Mouse (Mus musculus) hindbrain, embryonic 13.5 days (tissue): Measurements from ENCODE around the gene F7. TPM values are rescaled to one million over a fixed set of nuclear protein-coding genes. Genes with fewer than 3 reads are reported as not detected.
A peak's percentile ranks its signal among the peaks of the same experiment; 100 is the strongest.

Experiments
- ATAC-seq: fragments of 200-750 bp; cut with Nextera tagmentation; 2 replicates; pipeline ENCODE4 v1.8.0; 2017; ENCODE audit warnings: moderate TSS enrichment; ENCODE audit not compliant: low FRiP score
- H3K27ac ChIP-seq: fragments of 300-500 bp; sonication (generic); 2 replicates; pipeline ENCODE4 v1.5.1; 2015; ENCODE audit warnings: inconsistent platforms, mild to moderate bottlenecking, moderate library complexity
- H3K27me3 ChIP-seq: fragments of 300-500 bp; sonication (generic); 2 replicates; pipeline ENCODE4 v1.6.1; 2015; ENCODE audit warnings: mild to moderate bottlenecking, inconsistent platforms
- H3K36me3 ChIP-seq: fragments of 300-500 bp; sonication (generic); 2 replicates; pipeline ENCODE4 v1.6.1; 2015; ENCODE audit warnings: mild to moderate bottlenecking, inconsistent platforms
- H3K4me1 ChIP-seq: fragments of 300-500 bp; sonication (generic); replicated peaks from 2 replicates; pipeline ENCODE4 v1.6.1; 2015; ENCODE audit warnings: inconsistent platforms
- H3K4me2 ChIP-seq: fragments of 300-500 bp; sonication (generic); 2 replicates; pipeline ENCODE4 v1.6.1; 2015; ENCODE audit warnings: inconsistent platforms, mild to moderate bottlenecking, moderate library complexity
- H3K4me3 ChIP-seq: fragments of 300-500 bp; sonication (generic); 2 replicates; pipeline ENCODE4 v1.5.1; 2015; ENCODE audit warnings: mild to moderate bottlenecking, inconsistent platforms
- H3K9ac ChIP-seq: fragments of 300-500 bp; sonication (generic); 2 replicates; pipeline ENCODE4 v1.6.1; 2015; ENCODE audit warnings: mild to moderate bottlenecking, inconsistent platforms
- H3K9me3 ChIP-seq: fragments of 300-500 bp; sonication (generic); 2 replicates; pipeline ENCODE4 v1.6.1; 2016; ENCODE audit warnings: inconsistent platforms
- WGBS: fragments of 180-500 bp; shearing (Covaris S2); methylation state at CpG from one replicate; pipeline ENCODE4 v1.1.7; 2015; 5-methylcytosine and 5-hydroxymethylcytosine counted together
- polyA plus RNA-seq: library from polyadenylated mRNA; unstranded; fragments of >200 nt; fragmentation: Nextera tagmentation; extraction: Ambion mirVana; gene quantifications from 2 replicates; pipeline ENCODE4 v1.2.1, GENCODE M21; 2015

Gene F7
- polyA plus RNA-seq, result 0.13 TPM in 1 of 2 replicates, not detected in the other

DNA sequence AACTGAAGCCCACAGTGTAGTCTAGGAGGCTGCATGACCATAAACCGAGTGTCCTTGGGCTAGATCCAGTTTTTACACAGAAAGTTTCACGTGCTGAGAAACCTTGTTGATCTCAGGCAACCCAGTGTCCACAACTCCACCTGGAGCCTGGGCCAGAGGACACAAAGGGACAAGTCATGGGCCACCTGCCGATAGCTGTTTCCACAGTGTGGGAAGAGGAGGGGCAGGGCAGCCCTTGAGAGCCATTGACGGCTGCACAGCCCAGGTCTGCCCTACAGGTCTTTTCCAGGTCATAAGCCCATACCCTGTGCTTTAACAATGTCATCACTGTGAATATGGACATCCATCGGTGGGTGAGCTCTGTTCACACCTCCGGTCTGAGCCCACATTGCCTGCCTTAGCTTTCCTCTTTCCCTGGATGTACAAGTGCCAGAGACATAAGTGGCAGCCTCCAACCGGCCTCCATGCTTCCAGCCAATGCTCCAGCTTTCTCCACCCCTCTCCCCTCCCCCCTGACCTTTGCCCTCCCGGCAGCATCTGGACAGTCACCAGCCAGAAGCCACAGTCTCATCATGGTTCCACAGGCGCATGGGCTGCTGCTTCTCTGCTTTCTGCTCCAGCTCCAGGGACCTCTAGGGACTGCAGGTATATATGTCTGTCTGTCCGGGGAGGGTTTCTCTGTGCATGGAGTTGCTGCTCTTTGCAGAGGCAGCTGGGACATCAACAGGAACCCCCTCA lies at the start of gene F7:
Gene F7, plus strand, starts transcription at position 548 of the 738 bp plus-strand sequence.
- 67% methylated on average over 10 of the region's 10 CpGs for WGBS
- peaks cover 5% of the 10 kb centered on the region for H3K36me3 ChIP-seq
- ATAC-seq, result no peak
- H3K9me3 ChIP-seq, result no peaks in the 10 kb centered on the region
- H3K4me1 ChIP-seq, result no peaks in the 10 kb centered on the region
- H3K9ac ChIP-seq, result no peak within 1 kb of the TSS
- H3K4me3 ChIP-seq, result no peak within 1 kb of the TSS
- no peak within 1 kb of the TSS; the same call in 1 of the 2 replicates for H3K27ac ChIP-seq
- H3K4me2 ChIP-seq, result no peak within 1 kb of the TSS
- no peaks in the 10 kb centered on the region for H3K27me3 ChIP-seq

GRCm38 (mm10) chr8:12976290-12976689 lies 49.5 kb upstream of the F7 start:
- Histone ChIP-seq H3K4me2 (no peak overlapping the region), H3K36me3 (peaks cover 87% of the 10 kb centered on the region), H3K9me3 (no peaks in the 10 kb centered on the region; the same call in 1 of the 2 replicates), H3K27ac (no peak overlapping the region), H3K4me3 (no peak overlapping the region), H3K9ac (no peak overlapping the region), H3K27me3 (no peaks in the 10 kb centered on the region), H3K4me1 (peaks cover 10% of the 10 kb centered on the region; the same call in 1 of the 2 replicates)
- no peak for ATAC-seq
- 84% methylated on average over 11 of the region's 11 CpGs for WGBS

DNA sequence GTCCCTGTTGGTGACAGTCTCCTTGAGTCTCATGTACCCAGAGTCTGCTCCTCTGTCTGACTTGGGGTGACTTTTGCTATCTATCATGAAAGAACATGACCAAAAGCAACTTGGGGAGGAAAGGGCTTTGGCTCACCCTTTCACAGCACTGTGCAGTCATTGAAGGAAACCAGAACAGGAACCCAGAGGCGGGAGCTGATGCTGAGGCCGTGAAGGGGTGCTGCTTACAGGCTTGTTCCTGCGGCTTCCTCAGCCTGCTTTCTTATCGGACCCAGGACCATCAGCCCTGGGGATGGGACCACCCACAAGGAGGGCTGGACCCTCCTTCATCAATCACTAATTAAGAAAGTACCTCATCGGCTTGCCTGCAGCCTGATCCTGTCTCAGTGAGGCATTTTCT lies 49.1 kb upstream of the F7 start:
- no peaks in the 10 kb centered on the region for H3K27me3 ChIP-seq
- H3K36me3 ChIP-seq, result peaks cover 91% of the 10 kb centered on the region
- H3K4me2 ChIP-seq, result no peak overlapping the region
- H3K4me1 ChIP-seq, result peaks cover 5% of the 10 kb centered on the region; the same call in 1 of the 2 replicates
- no peak overlapping the region for H3K9ac ChIP-seq
- no peak overlapping the region for H3K27ac ChIP-seq
- WGBS, result 51% methylated on average over 5 of the region's 5 CpGs
- no peak for ATAC-seq
- H3K9me3 ChIP-seq, result no peaks in the 10 kb centered on the region; the same call in 1 of the 2 replicates
- H3K4me3 ChIP-seq, result no peak overlapping the region

DNA sequence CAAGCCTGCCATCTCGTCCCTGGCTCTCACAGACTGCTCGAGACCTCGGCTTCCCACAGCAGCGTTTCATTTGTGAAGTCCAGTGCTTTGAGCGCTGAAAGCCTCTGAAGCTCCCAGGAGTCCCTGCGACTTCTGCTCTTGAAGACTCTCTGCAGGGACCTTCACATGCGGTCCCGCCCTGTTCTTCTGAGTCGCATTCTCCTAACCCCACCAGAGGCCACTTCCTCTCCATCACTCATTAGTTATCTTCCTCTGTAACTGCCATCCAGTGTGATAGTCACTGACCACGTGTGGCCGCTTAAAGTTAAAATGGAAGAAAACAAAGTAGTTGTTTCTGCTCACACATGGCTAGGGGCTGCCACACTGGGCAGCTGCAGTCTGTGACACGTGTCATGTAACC lies 48.5 kb upstream of the F7 start:
- Histone ChIP-seq H3K4me3 (no peak overlapping the region), H3K4me1 (0 out of 2 replicates have a peak, but pooled peaks cover under 1% of the 10 kb centered on the region), H3K9ac (no peak overlapping the region), H3K36me3 (peaks cover 97% of the 10 kb centered on the region), H3K9me3 (no peaks in the 10 kb centered on the region; the same call in none of the 2 replicates), H3K27ac (no peak overlapping the region), H3K4me2 (no peak overlapping the region), H3K27me3 (no peaks in the 10 kb centered on the region)
- ATAC-seq, result no peak
- 77% methylated on average over 12 of the region's 12 CpGs for WGBS

DNA sequence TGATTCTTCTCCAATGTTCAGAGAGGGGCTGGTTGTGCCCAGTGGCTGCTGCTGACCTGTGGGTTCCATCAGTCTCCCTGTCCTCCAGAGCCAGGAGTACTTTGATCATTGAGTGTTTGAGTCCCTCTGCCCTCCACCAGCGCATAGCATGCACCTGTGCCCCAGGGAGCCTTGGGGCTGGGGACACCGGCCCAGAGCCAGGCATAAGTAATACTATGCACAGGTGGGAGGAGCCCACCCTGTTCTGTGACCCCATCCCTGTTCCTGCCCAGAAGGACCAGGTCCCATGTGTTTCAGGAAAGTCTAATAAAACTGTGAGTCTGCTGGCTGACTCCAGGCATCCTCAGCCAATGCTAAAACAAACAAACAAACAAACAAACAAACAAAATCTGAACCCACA lies 47.5 kb upstream of the F7 start:
- WGBS, result 66% methylated on average over 2 of the region's 2 CpGs
- Histone ChIP-seq H3K27ac (no peak overlapping the region), H3K4me3 (no peak overlapping the region), H3K36me3 (peaks cover 98% of the 10 kb centered on the region), H3K4me2 (no peak overlapping the region), H3K4me1 (no peaks in the 10 kb centered on the region), H3K9ac (no peak overlapping the region), H3K27me3 (no peaks in the 10 kb centered on the region), H3K9me3 (no peaks in the 10 kb centered on the region; the same call in none of the 2 replicates)
- no peak for ATAC-seq

DNA sequence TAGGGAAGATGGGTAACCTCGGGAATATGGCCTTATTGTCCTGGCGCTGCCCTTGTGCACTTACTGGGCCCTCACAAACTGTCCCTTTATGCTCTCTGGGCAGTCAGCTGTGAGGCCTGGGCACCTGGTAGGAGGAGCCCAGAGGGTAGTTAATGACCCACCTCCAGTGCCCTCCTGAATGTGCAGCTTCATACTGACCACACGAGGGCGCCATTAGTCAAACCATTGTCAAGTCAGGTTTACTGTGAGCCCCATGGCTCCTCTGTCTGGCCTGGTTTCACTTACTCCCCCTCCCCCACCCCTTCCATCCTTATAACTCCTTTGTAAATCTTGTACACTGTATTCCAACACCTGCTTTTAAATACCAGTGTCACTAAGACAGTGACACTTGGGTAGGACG lies 47.1 kb upstream of the F7 start:
- H3K4me1 ChIP-seq, result no peaks in the 10 kb centered on the region
- WGBS, result 26% methylated on average over 5 of the region's 5 CpGs
- no peaks in the 10 kb centered on the region for H3K27me3 ChIP-seq
- H3K4me3 ChIP-seq, result no peak overlapping the region
- H3K4me2 ChIP-seq, result no peak overlapping the region
- peak; percentile 40; the same call in 1 of the 2 replicates for ATAC-seq
- H3K36me3 ChIP-seq, result peaks cover 97% of the 10 kb centered on the region
- H3K27ac ChIP-seq, result no peak overlapping the region
- H3K9me3 ChIP-seq, result no peaks in the 10 kb centered on the region; the same call in none of the 2 replicates
- H3K9ac ChIP-seq, result no peak overlapping the region

DNA sequence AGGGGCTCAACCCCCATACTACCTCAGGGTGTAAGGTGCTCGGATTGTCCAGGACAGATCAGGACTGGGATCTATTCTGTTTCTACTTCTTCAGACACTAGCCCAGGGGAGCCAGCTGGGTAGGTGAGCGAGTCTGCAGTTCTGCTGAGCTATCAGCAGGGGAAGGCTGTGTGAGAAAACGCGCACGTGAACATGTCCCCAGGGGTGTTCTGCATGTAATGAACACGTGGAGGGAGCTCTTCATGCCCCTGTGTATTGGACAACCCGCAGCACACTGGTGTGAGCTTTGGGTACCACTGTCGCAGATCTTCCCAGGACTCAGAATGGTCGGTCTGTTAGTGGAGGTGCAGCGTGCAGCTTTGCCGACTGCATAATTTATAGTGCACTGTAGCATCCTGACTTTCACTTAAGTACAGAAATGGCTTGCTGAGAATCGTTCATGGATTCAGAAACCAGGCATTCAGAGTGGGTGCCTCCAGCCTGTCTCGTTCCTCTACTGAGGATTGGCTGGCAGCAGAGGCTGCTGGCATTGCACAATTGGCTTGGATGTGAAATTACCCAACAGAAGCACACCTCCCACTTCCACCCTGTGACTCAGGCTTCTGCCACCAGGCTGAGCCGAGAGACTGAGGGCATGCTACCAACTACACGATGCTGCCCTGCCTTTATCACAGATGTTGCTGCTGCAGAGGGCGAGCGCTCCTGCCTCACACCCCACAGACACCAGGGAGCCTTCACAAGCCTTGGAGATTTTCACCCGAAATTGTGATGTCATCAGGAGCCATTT lies 42.0 kb upstream of the F7 start:
- ATAC-seq, result no peak
- H3K4me1 ChIP-seq, result no peaks in the 10 kb centered on the region
- H3K36me3 ChIP-seq, result peaks cover 94% of the 10 kb centered on the region
- H3K27ac ChIP-seq, result no peak overlapping the region
- no peaks in the 10 kb centered on the region; the same call in none of the 2 replicates for H3K9me3 ChIP-seq
- no peak overlapping the region for H3K4me3 ChIP-seq
- no peak overlapping the region for H3K4me2 ChIP-seq
- H3K9ac ChIP-seq, result no peak overlapping the region
- 80% methylated on average over 18 of the region's 18 CpGs for WGBS
- no peaks in the 10 kb centered on the region for H3K27me3 ChIP-seq

DNA sequence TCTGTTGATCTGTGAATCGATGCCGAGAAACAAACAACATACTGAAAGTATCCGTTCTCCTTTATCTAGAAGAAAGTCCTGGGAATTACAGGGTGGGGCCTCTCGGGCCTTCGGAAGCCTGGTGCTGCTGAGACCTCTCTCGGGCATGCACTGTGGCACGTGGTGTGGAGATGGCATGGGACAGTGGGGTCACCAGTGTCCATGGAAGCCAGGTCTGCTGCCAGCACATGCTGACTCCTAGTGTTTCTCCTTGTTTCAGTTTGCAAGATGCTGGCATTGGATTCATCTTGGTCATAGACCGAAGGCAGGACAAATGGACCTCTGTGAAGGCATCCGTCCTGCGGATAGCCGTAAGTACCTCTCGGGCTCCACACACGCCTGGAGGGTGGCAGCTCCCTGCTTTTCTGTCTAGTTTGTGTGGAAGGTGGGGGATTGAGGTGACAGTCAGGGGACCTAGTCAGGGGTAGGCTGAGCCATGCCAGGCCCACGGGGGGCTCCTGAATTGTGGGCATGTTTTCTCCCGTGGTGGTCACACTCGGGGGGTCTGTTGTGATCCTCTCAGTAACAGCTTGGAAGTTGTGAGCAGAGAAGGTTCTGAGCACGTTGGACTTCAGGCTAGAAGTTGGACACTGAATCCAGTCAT lies 41.1 kb upstream of the F7 start:
- H3K36me3 ChIP-seq, result peaks cover 93% of the 10 kb centered on the region
- no peaks in the 10 kb centered on the region for H3K4me1 ChIP-seq
- no peak overlapping the region for H3K4me3 ChIP-seq
- H3K9ac ChIP-seq, result no peak overlapping the region
- no peak for ATAC-seq
- H3K27ac ChIP-seq, result no peak overlapping the region
- H3K4me2 ChIP-seq, result no peak overlapping the region
- no peaks in the 10 kb centered on the region; the same call in none of the 2 replicates for H3K9me3 ChIP-seq
- WGBS, result 91% methylated on average over 17 of the region's 17 CpGs
- no peaks in the 10 kb centered on the region for H3K27me3 ChIP-seq

DNA sequence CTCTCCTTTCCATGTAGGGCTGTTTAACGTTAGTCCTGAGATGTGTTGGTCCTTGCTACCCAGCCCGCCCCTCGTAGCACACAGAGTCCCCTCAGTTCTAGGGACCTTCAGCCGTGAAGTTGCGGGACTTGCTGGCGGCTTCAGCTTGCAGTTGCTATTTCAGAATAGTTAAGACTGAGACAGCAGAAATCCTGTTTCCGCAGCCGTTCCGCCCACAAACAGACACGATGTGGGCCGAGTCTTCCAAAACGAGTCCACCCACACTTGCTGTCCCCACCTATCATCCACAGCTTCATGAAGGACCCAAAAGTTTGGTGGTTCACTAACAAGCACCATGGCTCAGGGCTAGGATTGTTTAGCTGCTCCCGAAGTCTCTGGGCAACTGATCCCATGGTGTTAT lies 40.6 kb upstream of the F7 start:
- no peaks in the 10 kb centered on the region; the same call in none of the 2 replicates for H3K9me3 ChIP-seq
- ATAC-seq, result no peak
- H3K36me3 ChIP-seq, result peaks cover 92% of the 10 kb centered on the region

DNA sequence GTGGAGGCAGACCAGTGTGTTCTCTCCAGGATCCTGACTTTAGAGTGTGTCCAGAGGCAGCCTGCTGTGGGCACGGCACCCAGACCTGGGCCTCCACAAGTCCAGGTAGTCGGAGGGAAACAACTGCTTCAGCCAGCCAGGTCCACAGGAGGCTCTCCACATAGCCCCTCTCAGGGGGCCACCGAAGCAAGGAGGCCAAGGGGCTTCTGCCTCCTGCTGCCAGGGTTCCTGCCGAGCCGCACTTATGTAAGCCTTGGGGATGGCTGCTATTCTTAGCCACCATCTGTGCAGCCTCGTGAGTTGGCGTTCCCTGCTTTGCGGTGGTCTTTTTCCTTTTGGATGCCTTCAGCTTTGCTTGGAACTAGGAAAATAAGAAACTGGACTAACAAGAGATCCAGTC lies 38.3 kb upstream of the F7 start:
- no peak overlapping the region for H3K4me2 ChIP-seq
- no peaks in the 10 kb centered on the region for H3K4me1 ChIP-seq
- 82% methylated on average over 8 of the region's 8 CpGs for WGBS
- no peaks in the 10 kb centered on the region for H3K9me3 ChIP-seq
- peaks cover 88% of the 10 kb centered on the region for H3K36me3 ChIP-seq
- H3K9ac ChIP-seq, result no peak overlapping the region
- no peak overlapping the region for H3K4me3 ChIP-seq
- H3K27me3 ChIP-seq, result no peaks in the 10 kb centered on the region
- ATAC-seq, result no peak
- H3K27ac ChIP-seq, result no peak overlapping the region

More for the DNA sequence above, 40.6 kb upstream of the F7 start:
- WGBS, result 93% methylated on average over 13 of the region's 13 CpGs
- Histone ChIP-seq H3K9ac (no peak overlapping the region), H3K4me2 (no peak overlapping the region), H3K4me1 (no peaks in the 10 kb centered on the region), H3K27me3 (no peaks in the 10 kb centered on the region), H3K27ac (no peak overlapping the region), H3K4me3 (no peak overlapping the region)

DNA sequence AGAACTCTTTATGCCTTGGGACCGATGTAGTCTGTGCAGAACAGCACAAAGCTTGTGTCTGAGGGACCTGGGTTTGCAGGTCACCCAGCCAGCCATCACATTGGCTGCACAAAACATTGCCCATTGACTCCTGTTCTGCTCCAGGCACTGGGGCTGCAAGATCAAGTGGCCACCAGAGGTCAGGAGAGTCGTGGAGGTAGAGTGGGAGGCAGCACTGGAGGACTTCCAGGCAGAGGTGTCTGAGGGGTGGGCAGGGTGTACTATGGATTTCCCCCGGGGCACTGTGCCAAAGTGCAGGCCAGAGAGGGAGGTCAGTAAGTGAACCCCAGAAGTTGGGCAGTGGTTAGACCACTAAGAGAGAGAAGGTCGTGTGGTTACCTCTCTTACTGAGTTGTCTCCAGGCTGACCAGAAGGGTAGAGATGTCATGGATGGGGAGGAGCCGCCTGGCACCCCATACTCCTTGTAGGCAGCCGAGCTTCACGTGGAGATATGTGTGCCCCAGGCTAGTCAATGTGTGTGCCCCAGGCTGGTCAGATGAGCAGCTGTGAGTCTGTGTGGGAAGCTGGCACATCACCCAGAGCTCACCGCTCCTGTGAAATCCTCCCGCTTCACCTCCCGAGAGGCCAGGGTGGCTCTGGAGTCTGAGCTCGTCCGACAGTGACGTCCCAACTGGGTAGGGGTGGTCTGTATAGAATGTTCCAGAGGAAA lies 37.0 kb upstream of the F7 start:
- Histone ChIP-seq H3K27ac (no peak overlapping the region), H3K36me3 (peaks cover 90% of the 10 kb centered on the region), H3K4me1 (no peaks in the 10 kb centered on the region), H3K4me2 (no peak overlapping the region), H3K27me3 (no peaks in the 10 kb centered on the region), H3K9ac (no peak overlapping the region), H3K9me3 (no peaks in the 10 kb centered on the region), H3K4me3 (no peak overlapping the region)
- 81% methylated on average over 13 of the region's 13 CpGs for WGBS
- no peak for ATAC-seq

DNA sequence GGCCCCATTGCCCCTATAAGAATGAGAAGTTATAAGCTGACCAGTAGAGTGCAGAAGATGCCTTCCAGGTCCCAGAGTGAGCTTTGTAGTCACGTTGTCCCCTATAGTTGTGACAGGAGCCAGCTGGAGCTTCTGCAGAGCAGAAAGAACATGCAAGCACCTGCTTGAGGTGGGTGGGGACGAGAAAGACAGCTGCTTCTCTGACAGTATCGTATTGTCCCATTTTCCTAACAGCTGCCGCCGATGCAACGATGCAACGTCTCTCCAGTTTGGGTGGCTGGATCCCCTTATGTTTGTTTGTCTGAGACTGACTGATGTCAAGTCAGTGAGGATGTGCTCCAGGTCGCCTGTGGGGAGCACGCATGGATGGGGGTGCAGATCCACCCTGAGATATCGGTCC lies 34.4 kb upstream of the F7 start:
- Histone ChIP-seq H3K27me3 (no peaks in the 10 kb centered on the region), H3K36me3 (peaks cover 87% of the 10 kb centered on the region), H3K27ac (no peak overlapping the region), H3K4me1 (no peaks in the 10 kb centered on the region), H3K4me3 (no peak overlapping the region), H3K9me3 (no peaks in the 10 kb centered on the region), H3K4me2 (no peak overlapping the region), H3K9ac (no peak overlapping the region)
- ATAC-seq, result no peak
- 81% methylated on average over 10 of the region's 10 CpGs for WGBS
